Mouse (Mus musculus) MEL (cell line): ENCODE data around the gene Myo5a. TPM values are rescaled to one million over a fixed set of nuclear protein-coding genes. Genes with fewer than 3 reads are reported as not detected.

ENCODE experiments used
- DNase-seq: peaks from one replicate; pipeline ENCODE4 v3.0.0; 2011; ENCODE audit warnings: low read depth, low spot score
- H3K27ac ChIP-seq: 2 replicates; pipeline ENCODE4 v1.5.1; 2012; ENCODE audit warnings: low read depth, mild to moderate bottlenecking, control low read depth, low read length, moderate library complexity; ENCODE audit not compliant: control insufficient read depth
- H3K27me3 ChIP-seq, 2 experiments: fragments of 150-350 bp in 1 of 2; sonication (generic) in 1 of 2; 2 replicates each; pipeline ENCODE4 v1.6.1; 2012; ENCODE audit warnings: low read length in 2 of 2, mild to moderate bottlenecking in 2 of 2, improper control_type of control experiment in 1 of 2, moderate library complexity in 1 of 2; ENCODE audit not compliant: insufficient read depth in 2 of 2, control insufficient read depth in 1 of 2
- H3K36me3 ChIP-seq, 2 experiments: 2 replicates each; pipeline ENCODE4 v1.6.1; 2012 to 2014; ENCODE audit warnings: low read length in 2 of 2, improper control_type of control experiment in 1 of 2, inconsistent platforms in 1 of 2, mild to moderate bottlenecking in 1 of 2; ENCODE audit not compliant: insufficient read depth in 2 of 2, control insufficient read depth in 1 of 2
- H3K4me1 ChIP-seq, 2 experiments: fragments of 150-350 bp in 1 of 2; sonication (generic) in 1 of 2; 2 replicates each; pipeline ENCODE4 v1.6.1; 2012; ENCODE audit warnings: low read length in 2 of 2, improper control_type of control experiment in 1 of 2, mild to moderate bottlenecking in 1 of 2; ENCODE audit not compliant: insufficient read depth in 2 of 2, control insufficient read depth in 1 of 2
- H3K4me3 ChIP-seq, 2 experiments: fragments of 150-350 bp in 1 of 2; sonication (generic) in 1 of 2; 2 replicates each; pipeline ENCODE4 v1.5.1; 2012; ENCODE audit warnings: low read depth in 2 of 2, low read length in 2 of 2, mild to moderate bottlenecking in 2 of 2, moderate library complexity in 2 of 2, control low read depth in 1 of 2, improper control_type of control experiment in 1 of 2; ENCODE audit not compliant: control insufficient read depth in 1 of 2, insufficient read depth in 1 of 2
- H3K79me2 ChIP-seq: 2 replicates; pipeline ENCODE4 v1.6.1; 2012; ENCODE audit warnings: mild to moderate bottlenecking, low read length, moderate library complexity; ENCODE audit not compliant: control insufficient read depth, poor library complexity, insufficient read depth
- H3K9ac ChIP-seq: 2 replicates; pipeline ENCODE4 v1.6.1; 2012; ENCODE audit warnings: low read depth, mild to moderate bottlenecking, control low read depth, low read length, moderate library complexity; ENCODE audit not compliant: control insufficient read depth, poor library complexity, severe bottlenecking
- H3K9me3 ChIP-seq: fragments of 150-350 bp; sonication (generic); replicated peaks from 2 replicates; pipeline ENCODE4 v1.6.1; 2012; ENCODE audit warnings: mild to moderate bottlenecking, low read length, improper control_type of control experiment, moderate library complexity; ENCODE audit not compliant: insufficient read depth
- BHLHE40 ChIP-seq: IDR thresholded peaks from 2 replicates; pipeline ENCODE4 v1.6.1; 2012; ENCODE audit warnings: low read depth, mild to moderate bottlenecking, inconsistent platforms, low read length, improper control_type of control experiment, borderline replicate concordance
- CHD2 ChIP-seq: IDR thresholded peaks from 2 replicates; pipeline ENCODE4 v1.6.1; 2011; ENCODE audit warnings: low read length, improper control_type of control experiment
- CTCF ChIP-seq, 3 experiments: IDR thresholded peaks in 2 of 3; conservative IDR thresholded peaks in 1 of 3; 2 replicates each; pipeline ENCODE4 v1.5.1; 2011 to 2012; ENCODE audit warnings: low read length in 3 of 3, low read depth in 2 of 3, mild to moderate bottlenecking in 2 of 3, improper control_type of control experiment in 1 of 3, inconsistent platforms in 1 of 3, mixed read lengths in 1 of 3, moderate library complexity in 1 of 3; ENCODE audit not compliant: control insufficient read depth in 1 of 3, insufficient read depth in 1 of 3, poor library complexity in 1 of 3, severe bottlenecking in 1 of 3
- ELF1 ChIP-seq: IDR thresholded peaks from 2 replicates; pipeline ENCODE4 v1.6.1; 2014; ENCODE audit warnings: low read depth, mild to moderate bottlenecking, inconsistent platforms, low read length, improper control_type of control experiment, moderate library complexity
- EP300 ChIP-seq, 2 experiments: IDR thresholded peaks; 2 replicates each; pipeline ENCODE4 v1.6.1; 2011; ENCODE audit warnings: improper control_type of control experiment in 2 of 2, low read length in 2 of 2, low read depth in 1 of 2, mild to moderate bottlenecking in 1 of 2
- GABPA ChIP-seq: IDR thresholded peaks from 2 replicates; pipeline ENCODE4 v1.6.1; 2012; ENCODE audit warnings: low read depth, mild to moderate bottlenecking, inconsistent platforms, low read length, improper control_type of control experiment, moderate library complexity
- HCFC1 ChIP-seq: IDR thresholded peaks from 2 replicates; pipeline ENCODE4 v1.6.1; 2012; ENCODE audit warnings: low read depth, mild to moderate bottlenecking, inconsistent platforms, low read length, improper control_type of control experiment, moderate library complexity
- JUND ChIP-seq: IDR thresholded peaks from 2 replicates; pipeline ENCODE4 v1.6.1; 2011; ENCODE audit warnings: low read depth, mild to moderate bottlenecking, improper control_type of control experiment, low read length
- KAT2A ChIP-seq: conservative IDR thresholded peaks from 2 replicates; pipeline ENCODE4 v1.6.1; 2012; ENCODE audit warnings: low read depth, low read length, improper control_type of control experiment, inconsistent platforms
- MAZ ChIP-seq: IDR thresholded peaks from 2 replicates; pipeline ENCODE4 v1.6.1; 2012; ENCODE audit warnings: low read depth, mild to moderate bottlenecking, inconsistent platforms, low read length, improper control_type of control experiment
- MEF2A ChIP-seq: IDR thresholded peaks from 2 replicates; pipeline ENCODE4 v1.6.1; 2014; ENCODE audit warnings: low read depth, mild to moderate bottlenecking, inconsistent platforms, low read length, improper control_type of control experiment; ENCODE audit not compliant: poor library complexity, insufficient replicate concordance, severe bottlenecking; ENCODE audit errors: extremely low read depth
- MXI1 ChIP-seq: IDR thresholded peaks from 2 replicates; pipeline ENCODE4 v1.6.1; 2011; ENCODE audit warnings: mild to moderate bottlenecking, low read depth, low read length, improper control_type of control experiment
- MYB ChIP-seq: IDR thresholded peaks from 2 replicates; pipeline ENCODE4 v1.6.1; 2011; ENCODE audit warnings: mild to moderate bottlenecking, low read depth, low read length, improper control_type of control experiment
- MYC ChIP-seq: IDR thresholded peaks from 2 replicates; pipeline ENCODE4 v1.6.1; 2011; ENCODE audit warnings: low read depth, mild to moderate bottlenecking, low read length, improper control_type of control experiment, moderate library complexity
- NRF1 ChIP-seq: IDR thresholded peaks from 2 replicates; pipeline ENCODE4 v1.6.1; 2014; ENCODE audit warnings: low read depth, mild to moderate bottlenecking, inconsistent platforms, low read length, improper control_type of control experiment, moderate library complexity; ENCODE audit not compliant: poor library complexity, insufficient read depth, severe bottlenecking
- POLR2A ChIP-seq, 2 experiments: IDR thresholded peaks; 2 replicates each; pipeline ENCODE4 v1.6.1; 2011 to 2012; ENCODE audit warnings: low read length in 2 of 2, mild to moderate bottlenecking in 2 of 2, control low read depth in 1 of 2, improper control_type of control experiment in 1 of 2, low read depth in 1 of 2, moderate library complexity in 1 of 2; ENCODE audit not compliant: control insufficient read depth in 1 of 2, insufficient read depth in 1 of 2, poor library complexity in 1 of 2
- POLR2AphosphoS2 ChIP-seq: IDR thresholded peaks from 2 replicates; pipeline ENCODE4 v1.6.1; 2011; ENCODE audit warnings: low read length, improper control_type of control experiment
- RCOR1 ChIP-seq: IDR thresholded peaks from 2 replicates; pipeline ENCODE4 v1.6.1; 2012; ENCODE audit warnings: low read depth, mild to moderate bottlenecking, inconsistent platforms, low read length, improper control_type of control experiment
- SIN3A ChIP-seq: IDR thresholded peaks from 2 replicates; pipeline ENCODE4 v1.6.1; 2012; ENCODE audit warnings: low read length, improper control_type of control experiment, inconsistent platforms
- TAL1 ChIP-seq: IDR thresholded peaks from 2 replicates; pipeline ENCODE4 v1.6.1; 2012; ENCODE audit warnings: mild to moderate bottlenecking, inconsistent platforms, low read length, moderate library complexity, mixed read lengths
- USF2 ChIP-seq, 2 experiments: IDR thresholded peaks; 2 replicates each; pipeline ENCODE4 v1.6.1; 2011 to 2012; ENCODE audit warnings: improper control_type of control experiment in 2 of 2, low read length in 2 of 2, borderline replicate concordance in 1 of 2, inconsistent platforms in 1 of 2, low read depth in 1 of 2, mild to moderate bottlenecking in 1 of 2; ENCODE audit not compliant: insufficient read depth in 1 of 2
- ZC3H11A ChIP-seq: IDR thresholded peaks from 2 replicates; pipeline ENCODE4 v1.6.1; 2012; ENCODE audit warnings: low read depth, mild to moderate bottlenecking, inconsistent platforms, low read length, improper control_type of control experiment
- ZNF384 ChIP-seq: IDR thresholded peaks from 2 replicates; pipeline ENCODE4 v1.6.1; 2012; ENCODE audit warnings: low read depth, mild to moderate bottlenecking, inconsistent platforms, low read length, improper control_type of control experiment
- polyA plus RNA-seq, 2 experiments: library from polyadenylated mRNA; stranded (reverse) in 1 of 2; unstranded in 1 of 2; fragments of >175 nt in 1 of 2; fragments of >200 nt in 1 of 2; gene quantifications; 2 replicates each; pipeline versions ENCODE4 v1.2.1 to v1.2.4; 2012; ENCODE audit warnings: low replicate concordance in 2 of 2, low read depth in 1 of 2; ENCODE audit not compliant: insufficient read length in 2 of 2, insufficient read depth in 1 of 2, missing spikeins in 1 of 2
- total RNA-seq: library from RNA; depleted of rRNA; stranded (reverse); fragments of 300-350 nt; gene quantifications from 2 replicates; pipeline ENCODE4 v1.2.3, GENCODE M21; 2012

Gene Myo5a
- total and polyA plus RNA-seq, 3 experiments: 18.9 to 208 (median 49.0) TPM

DNA sequence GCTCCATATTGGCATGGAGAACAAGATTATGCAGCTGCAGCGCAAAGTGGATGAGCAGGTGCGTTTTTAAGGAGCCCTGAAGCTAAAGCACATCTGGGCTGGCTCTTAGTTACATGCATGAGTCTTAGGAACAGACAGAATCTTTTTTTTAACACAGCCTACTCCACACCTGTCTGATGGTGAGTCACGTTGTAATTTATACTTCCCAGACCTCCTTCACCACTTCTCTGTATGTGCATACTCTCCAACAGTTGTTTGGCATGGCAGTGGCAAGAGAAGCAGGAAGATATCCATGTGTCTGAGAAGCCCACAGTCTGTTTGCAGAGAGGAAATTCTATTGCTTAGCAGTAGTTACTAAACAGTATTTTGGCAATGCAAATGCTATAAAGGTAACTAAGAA is 100.9 kb downstream of the Myo5a start:
- no peaks in the 10 kb centered on the region for H3K4me1 ChIP-seq
- no peak for TF ChIP-seq JUND
- TF ChIP-seq MYB: no peak
- TF ChIP-seq ZC3H11A: no peak
- no peak for TF ChIP-seq MEF2A
- TF ChIP-seq, all 39 proteins: peak for 0
- Histone ChIP-seq H3K27ac (no peak overlapping the region), H3K27me3 (no peaks in the 10 kb centered on the region), H3K4me3 (no peak overlapping the region), H3K36me3 (peaks cover 0 to 4% of the 10 kb centered on the region in 2 experiments; a peak in 1 of 4 replicates), H3K79me2 (no peaks in the 10 kb centered on the region), H3K9ac (no peak overlapping the region), H3K9me3 (no peaks in the 10 kb centered on the region)
- DNase-seq: no peak

DNA sequence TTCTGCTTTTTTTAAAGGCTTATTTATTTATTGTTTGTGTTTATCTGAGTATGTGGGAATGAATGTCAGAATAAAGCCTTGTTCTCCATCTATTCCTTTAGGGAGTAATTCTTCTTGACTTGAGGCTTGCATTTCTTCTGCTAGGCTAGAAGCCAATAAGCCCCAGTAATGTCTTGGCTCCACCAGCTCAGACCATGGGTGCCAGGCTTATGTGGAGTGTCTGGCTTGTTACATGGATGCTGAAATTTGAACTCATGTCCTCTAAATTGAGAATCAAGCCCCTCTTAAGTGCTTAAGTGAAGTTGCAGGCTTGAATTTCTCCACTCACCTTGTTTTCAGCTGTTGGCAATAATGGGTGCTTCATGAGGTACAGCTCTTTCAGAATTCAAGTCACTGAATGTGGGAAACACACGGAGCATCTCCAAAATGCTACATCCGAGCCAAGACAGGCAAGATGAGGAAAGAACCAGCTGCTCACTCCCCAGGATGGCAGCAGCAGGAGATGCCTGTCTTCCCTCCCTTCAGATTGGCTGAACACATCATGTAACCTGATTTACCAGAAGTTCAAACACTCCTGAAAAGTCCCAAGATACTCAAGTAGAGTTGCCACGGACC is 116.9 kb downstream of the Myo5a start:
- DNase-seq: no peak
- Histone ChIP-seq H3K27ac (no peak overlapping the region), H3K27me3 (no peaks in the 10 kb centered on the region), H3K9ac (no peak overlapping the region), H3K4me3 (no peak overlapping the region), H3K9me3 (no peaks in the 10 kb centered on the region), H3K4me1 (no peaks in the 10 kb centered on the region), H3K36me3 (peaks cover 0 to 2% of the 10 kb centered on the region in 2 experiments; a peak in 2 of 4 replicates), H3K79me2 (no peaks in the 10 kb centered on the region)
- TF ChIP-seq NRF1: no peak

DNA sequence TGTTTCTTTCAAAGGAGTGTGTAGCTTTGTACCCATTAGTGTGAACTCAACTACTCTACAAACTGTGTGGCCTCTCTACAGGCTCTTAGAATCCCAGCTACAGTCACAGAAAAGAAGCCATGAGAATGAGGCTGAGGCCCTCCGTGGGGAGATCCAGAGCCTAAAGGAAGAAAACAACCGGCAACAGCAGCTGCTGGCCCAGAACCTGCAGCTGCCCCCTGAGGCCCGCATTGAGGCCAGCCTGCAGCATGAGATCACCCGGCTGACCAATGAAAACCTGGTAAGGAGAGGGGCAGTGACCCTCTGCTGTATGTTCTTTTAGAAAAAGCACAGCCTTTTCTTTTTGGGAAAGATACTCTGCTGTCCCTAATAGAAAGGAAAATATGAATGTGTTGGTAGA is 123.0 kb downstream of the Myo5a start:
- Histone ChIP-seq H3K4me3 (no peak overlapping the region), H3K79me2 (no peaks in the 10 kb centered on the region), H3K36me3 (peaks cover 2 to 12% of the 10 kb centered on the region in 2 experiments; a peak in 3 of 4 replicates), H3K9ac (no peak overlapping the region), H3K27me3 (no peaks in the 10 kb centered on the region), H3K9me3 (no peaks in the 10 kb centered on the region), H3K4me1 (peaks cover 9 to 10% of the 10 kb centered on the region in 2 experiments), H3K27ac (no peak overlapping the region)
- no peak for DNase-seq
- no peak for TF ChIP-seq MEF2A
- no peak for TF ChIP-seq USF2 (IDR thresholded peaks at IDR 0.05; ENCODE audit: borderline replicate concordance in 1 of 2, insufficient read depth in 1 of 2, low read depth in 1 of 2, low read length in 2 of 2)
- TF ChIP-seq SIN3A: no peak
- no peak for TF ChIP-seq POLR2AphosphoS2
- TF ChIP-seq JUND: no peak
- TF ChIP-seq TAL1: no peak
- TF ChIP-seq KAT2A: no peak
- no peak for TF ChIP-seq CTCF (IDR thresholded peaks at IDR 0.05 in 2 of 3, conservative IDR thresholded peaks at IDR 0.05 in 1 of 3; ENCODE audit: control insufficient read depth in 1 of 3, insufficient read depth in 1 of 3, low read depth in 2 of 3, low read length in 3 of 3, poor library complexity in 1 of 3, severe bottlenecking in 1 of 3)
- no peak for TF ChIP-seq GABPA
- TF ChIP-seq ELF1: no peak
- TF ChIP-seq EP300 (IDR thresholded peaks at IDR 0.05; ENCODE audit: low read depth in 1 of 2, low read length in 2 of 2): no peak
- no peak for TF ChIP-seq MXI1
- TF ChIP-seq BHLHE40: no peak
- TF ChIP-seq CHD2: no peak
- no peak for TF ChIP-seq ZNF384
- TF ChIP-seq MYC: no peak
- TF ChIP-seq POLR2A (IDR thresholded peaks at IDR 0.05; ENCODE audit: control insufficient read depth in 1 of 2, insufficient read depth in 1 of 2, low read depth in 1 of 2, low read length in 2 of 2, poor library complexity in 1 of 2): no peak
- no peak for TF ChIP-seq HCFC1
- no peak for TF ChIP-seq MAZ
- no peak for TF ChIP-seq RCOR1
